Mouse (Mus musculus): ENCODE results near the gene Zbtb8a. TPM values are rescaled to one million over a fixed set of nuclear protein-coding genes. Genes with fewer than 3 reads are reported as not detected.

The Zbtb8a gene
- polyA plus RNA-seq, 1 experiment, result 0.08 TPM

DNA sequence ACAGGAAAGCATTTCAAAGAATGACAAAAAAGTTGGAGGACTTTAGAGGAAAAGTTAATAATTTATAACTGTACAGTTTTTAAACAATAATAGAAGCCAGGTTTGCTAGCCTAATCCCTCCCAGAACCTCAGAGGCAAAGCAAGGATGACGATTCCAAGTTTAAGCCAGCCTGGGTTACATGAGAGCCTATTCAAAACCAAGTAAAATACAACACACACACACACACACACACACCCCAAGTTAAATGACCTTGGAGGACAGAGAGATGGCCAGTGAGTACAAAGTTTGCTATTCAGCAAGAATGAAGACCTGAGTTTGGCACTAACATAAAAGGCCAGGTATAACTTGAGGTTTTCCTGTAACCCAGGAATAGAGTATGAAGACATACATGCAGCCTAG lies 51.7 kb downstream of the Zbtb8a start:
- no peak overlapping the region for H3K4me3 ChIP-seq (replicated peaks)
- TF ChIP-seq GATA1 (IDR thresholded peaks at IDR 0.05; ENCODE audit: low read length) (no peak), TAL1 (IDR thresholded peaks at IDR 0.05; ENCODE audit: low read length) (no peak)

DNA sequence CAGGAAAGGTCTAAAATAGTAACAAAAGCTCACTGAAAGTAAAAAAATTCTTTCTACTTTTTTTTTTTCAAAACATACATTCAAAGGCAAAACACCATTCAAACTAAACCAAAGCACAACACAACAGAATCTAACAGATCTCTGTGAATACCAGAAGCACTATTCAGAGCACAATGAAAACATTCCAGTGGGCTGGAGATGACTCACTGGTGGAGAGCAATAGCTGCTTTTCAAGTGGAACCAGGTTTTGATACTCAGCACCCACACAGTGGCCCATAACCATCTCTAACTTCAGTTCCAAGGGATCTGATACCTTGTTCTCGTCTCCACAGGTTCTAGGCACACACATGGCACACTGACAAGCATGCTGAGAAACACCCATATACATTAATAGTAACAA lies 53.2 kb downstream of the Zbtb8a start:
- Histone ChIP-seq H3K36me3 (ENCODE audit: control insufficient read depth) (peaks cover 100% of the 10 kb centered on the region), H3K9me3 (ENCODE audit: control insufficient read depth, low read length) (no peaks in the 10 kb centered on the region), H3K4me1 (ENCODE audit: control insufficient read depth) (peaks cover 12% of the 10 kb centered on the region), H3K27me3 (ENCODE audit: control insufficient read depth) (no peaks in the 10 kb centered on the region), H3K4me3 (replicated peaks) (no peak overlapping the region)
- TF ChIP-seq TAL1 (IDR thresholded peaks at IDR 0.05; ENCODE audit: low read length), result no peak
- no peak for TF ChIP-seq GATA1 (IDR thresholded peaks at IDR 0.05; ENCODE audit: low read length)

More for the DNA sequence above, 51.7 kb downstream of the Zbtb8a start:
- H3K9me3 ChIP-seq (ENCODE audit: control insufficient read depth, low read length), result no peaks in the 10 kb centered on the region
- H3K27me3 ChIP-seq (ENCODE audit: control insufficient read depth), result no peaks in the 10 kb centered on the region
- peaks cover 100% of the 10 kb centered on the region for H3K36me3 ChIP-seq (ENCODE audit: control insufficient read depth)
- peaks cover 19% of the 10 kb centered on the region for H3K4me1 ChIP-seq (ENCODE audit: control insufficient read depth)

DNA sequence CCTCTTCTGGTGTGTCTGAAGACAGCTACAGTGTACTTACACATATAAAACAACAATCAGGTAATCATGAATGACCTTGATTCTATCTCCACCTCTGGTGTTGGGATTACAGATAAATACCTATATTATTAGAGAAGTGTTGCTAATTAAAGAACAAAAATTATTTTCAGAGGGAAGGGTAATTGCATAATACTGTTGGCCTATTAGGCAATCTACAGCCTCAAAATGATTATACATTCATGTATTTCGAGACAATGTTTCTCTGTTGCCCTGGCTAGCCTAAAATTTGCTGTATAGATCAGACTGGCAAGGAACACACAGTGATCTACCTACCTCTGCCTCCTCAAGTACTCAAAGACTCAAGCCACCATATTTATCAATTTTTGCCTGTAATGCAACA lies 54.4 kb downstream of the Zbtb8a start:
- Histone ChIP-seq H3K4me1 (ENCODE audit: control insufficient read depth) (peaks cover 7% of the 10 kb centered on the region; the same call in 1 of the 2 replicates), H3K4me3 (replicated peaks) (no peak overlapping the region), H3K27me3 (ENCODE audit: control insufficient read depth) (no peaks in the 10 kb centered on the region), H3K9me3 (ENCODE audit: control insufficient read depth, low read length) (no peaks in the 10 kb centered on the region), H3K36me3 (ENCODE audit: control insufficient read depth) (peaks cover 99% of the 10 kb centered on the region)
- TF ChIP-seq TAL1 (IDR thresholded peaks at IDR 0.05; ENCODE audit: low read length) (no peak), GATA1 (IDR thresholded peaks at IDR 0.05; ENCODE audit: low read length) (no peak)

DNA sequence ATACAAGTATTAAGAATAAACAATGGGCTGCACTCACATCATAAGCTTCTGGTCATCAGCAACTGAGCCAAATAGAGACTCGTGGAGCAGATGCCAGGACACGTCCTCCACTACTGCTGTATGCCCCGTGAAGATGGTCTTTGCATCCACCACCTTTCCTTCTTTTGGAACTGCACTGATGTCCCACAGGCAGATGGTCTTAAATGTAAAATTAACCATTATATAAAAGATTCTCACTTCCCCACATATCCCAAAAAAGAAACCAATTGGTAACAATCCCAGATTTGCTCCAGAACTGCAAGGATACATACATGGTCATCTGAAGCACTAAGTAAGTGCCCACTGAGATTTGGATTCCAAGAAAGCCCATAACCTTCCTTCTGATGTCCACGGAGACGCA lies 55.9 kb downstream of the Zbtb8a start:
- H3K4me1 ChIP-seq (ENCODE audit: control insufficient read depth), result peaks cover 6% of the 10 kb centered on the region; the same call in 1 of the 2 replicates
- H3K4me3 ChIP-seq (replicated peaks), result no peak overlapping the region
- TF ChIP-seq GATA1 (IDR thresholded peaks at IDR 0.05; ENCODE audit: low read length) (no peak), TAL1 (IDR thresholded peaks at IDR 0.05; ENCODE audit: low read length) (no peak)
- H3K27me3 ChIP-seq (ENCODE audit: control insufficient read depth), result no peaks in the 10 kb centered on the region
- no peaks in the 10 kb centered on the region for H3K9me3 ChIP-seq (ENCODE audit: control insufficient read depth, low read length)
- peaks cover 99% of the 10 kb centered on the region for H3K36me3 ChIP-seq (ENCODE audit: control insufficient read depth)

DNA sequence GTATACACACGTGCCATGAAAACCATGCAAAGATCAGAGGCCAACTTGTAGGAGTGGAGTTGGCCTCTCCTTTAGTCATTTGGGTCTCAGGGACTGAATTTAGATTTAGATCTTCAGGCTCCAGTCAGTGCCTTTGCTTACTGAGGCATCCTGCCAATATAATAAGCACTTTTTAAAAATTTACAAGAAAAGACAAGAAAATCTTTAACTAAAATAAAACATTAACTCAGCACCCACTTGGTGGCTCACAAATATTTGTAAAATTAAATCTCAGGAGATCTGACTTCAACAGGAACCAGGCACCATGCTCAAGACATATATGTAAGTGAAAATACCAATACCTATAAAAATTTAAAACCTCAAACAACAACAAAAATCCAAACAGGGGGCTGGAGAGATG lies 57.0 kb downstream of the Zbtb8a start:
- H3K4me1 ChIP-seq (ENCODE audit: control insufficient read depth), result peaks cover 1% of the 10 kb centered on the region; the same call in 1 of the 2 replicates
- no peaks in the 10 kb centered on the region for H3K9me3 ChIP-seq (ENCODE audit: control insufficient read depth, low read length)
- peaks cover 99% of the 10 kb centered on the region for H3K36me3 ChIP-seq (ENCODE audit: control insufficient read depth)
- no peak overlapping the region for H3K4me3 ChIP-seq (replicated peaks)
- no peaks in the 10 kb centered on the region for H3K27me3 ChIP-seq (ENCODE audit: control insufficient read depth)
- no peak for TF ChIP-seq TAL1 (IDR thresholded peaks at IDR 0.05; ENCODE audit: low read length)
- TF ChIP-seq GATA1 (IDR thresholded peaks at IDR 0.05; ENCODE audit: low read length), result no peak

DNA sequence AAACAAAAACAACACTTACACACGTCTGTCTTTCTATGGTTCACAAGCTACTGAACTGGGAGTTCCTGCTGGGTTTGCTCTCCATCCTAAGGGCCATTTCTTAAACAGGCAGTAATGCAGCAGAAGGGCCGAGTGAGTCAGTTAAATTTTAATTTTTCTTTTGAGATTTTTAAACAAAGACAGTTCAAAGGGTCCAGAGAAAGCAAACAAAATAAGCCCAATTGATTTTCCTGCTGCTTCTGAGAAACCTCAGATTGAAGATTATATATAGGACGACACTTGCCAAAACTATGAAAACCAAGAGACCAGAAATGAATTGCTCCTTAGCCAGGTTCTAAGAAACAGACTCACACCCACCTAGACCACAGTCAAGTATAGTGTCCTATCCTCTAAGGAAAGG lies 64.0 kb downstream of the Zbtb8a start:
- Histone ChIP-seq H3K9me3 (ENCODE audit: control insufficient read depth, low read length) (no peaks in the 10 kb centered on the region), H3K27me3 (ENCODE audit: control insufficient read depth) (no peaks in the 10 kb centered on the region), H3K36me3 (ENCODE audit: control insufficient read depth) (peaks cover 99% of the 10 kb centered on the region), H3K4me1 (ENCODE audit: control insufficient read depth) (peaks cover 2% of the 10 kb centered on the region), H3K4me3 (replicated peaks) (no peak overlapping the region)
- no peak for TF ChIP-seq TAL1 (IDR thresholded peaks at IDR 0.05; ENCODE audit: low read length)

DNA sequence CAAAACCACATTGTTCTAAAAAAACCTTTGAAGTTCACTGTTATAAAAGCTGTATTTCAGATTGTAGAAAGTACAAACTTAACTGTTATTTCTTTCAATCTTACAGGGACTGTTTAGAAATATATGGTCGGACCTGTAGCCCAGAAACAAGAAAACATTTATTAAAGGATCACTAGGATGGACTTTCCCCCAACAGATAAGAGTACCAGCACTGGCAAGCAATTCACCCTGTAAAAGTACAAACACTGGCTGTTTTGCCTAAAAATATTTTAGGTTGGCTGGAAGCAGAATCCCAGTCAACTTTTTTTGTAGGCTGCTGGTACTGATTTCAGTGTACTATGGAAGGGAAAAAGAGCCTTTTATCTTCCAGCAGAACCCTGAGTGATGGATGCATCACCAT lies 70.0 kb downstream of the Zbtb8a start:
- no peaks in the 10 kb centered on the region for H3K9me3 ChIP-seq (ENCODE audit: control insufficient read depth, low read length)
- no peak overlapping the region for H3K4me3 ChIP-seq (replicated peaks)
- peaks cover 85% of the 10 kb centered on the region for H3K36me3 ChIP-seq (ENCODE audit: control insufficient read depth)
- H3K4me1 ChIP-seq (ENCODE audit: control insufficient read depth), result peaks cover 19% of the 10 kb centered on the region
- no peaks in the 10 kb centered on the region for H3K27me3 ChIP-seq (ENCODE audit: control insufficient read depth)
- TF ChIP-seq GATA1 (IDR thresholded peaks at IDR 0.05; ENCODE audit: low read length) (no peak), TAL1 (IDR thresholded peaks at IDR 0.05; ENCODE audit: low read length) (no peak)

DNA sequence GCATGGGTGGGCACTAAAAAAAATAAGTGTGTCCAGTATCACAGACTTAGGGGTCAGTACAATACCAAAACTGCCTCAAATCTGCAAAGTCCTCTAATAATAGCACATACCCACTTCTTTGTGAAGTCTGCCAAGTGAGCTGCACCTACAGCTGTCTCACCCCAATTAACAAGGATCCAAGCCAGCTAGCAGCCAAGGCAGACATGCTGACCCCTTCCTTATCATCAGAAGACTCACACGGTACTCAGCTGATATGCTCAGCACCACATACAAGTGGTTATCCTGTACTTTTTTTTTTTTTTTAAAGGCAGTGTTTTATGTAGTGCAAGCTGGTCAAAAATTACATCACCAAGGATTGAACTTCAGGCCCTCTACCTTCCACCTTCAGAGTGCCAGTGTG lies 73.6 kb downstream of the Zbtb8a start:
- H3K27me3 ChIP-seq (ENCODE audit: control insufficient read depth), result no peaks in the 10 kb centered on the region
- H3K4me3 ChIP-seq (replicated peaks), result no peak overlapping the region
- H3K4me1 ChIP-seq (ENCODE audit: control insufficient read depth), result peaks cover 17% of the 10 kb centered on the region
- TF ChIP-seq GATA1 (IDR thresholded peaks at IDR 0.05; ENCODE audit: low read length) (no peak), TAL1 (IDR thresholded peaks at IDR 0.05; ENCODE audit: low read length) (no peak)
- peaks cover 53% of the 10 kb centered on the region for H3K36me3 ChIP-seq (ENCODE audit: control insufficient read depth)
- no peaks in the 10 kb centered on the region for H3K9me3 ChIP-seq (ENCODE audit: control insufficient read depth, low read length)

DNA sequence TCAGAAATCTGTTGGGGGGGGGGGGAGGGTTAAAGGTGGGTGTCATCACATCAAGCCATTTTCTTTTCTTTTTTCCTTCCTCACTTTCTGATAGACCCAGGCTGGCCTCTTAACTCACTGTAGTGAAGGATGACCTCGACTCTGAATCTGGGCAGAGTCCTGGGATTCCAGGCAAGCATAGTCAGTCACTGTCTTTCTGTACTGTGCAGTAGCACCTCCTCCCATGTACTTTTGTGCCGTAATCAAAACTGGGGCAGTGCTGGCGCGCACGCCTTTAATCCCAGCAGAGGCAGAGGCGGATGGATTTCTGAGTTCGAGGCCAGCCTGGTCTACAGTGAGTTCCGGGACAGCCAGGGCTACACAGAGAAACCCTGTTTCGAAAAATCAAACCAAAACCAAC lies 74.1 kb downstream of the Zbtb8a start:
- Histone ChIP-seq H3K4me3 (replicated peaks) (no peak overlapping the region), H3K4me1 (ENCODE audit: control insufficient read depth) (peaks cover 17% of the 10 kb centered on the region), H3K9me3 (ENCODE audit: control insufficient read depth, low read length) (no peaks in the 10 kb centered on the region), H3K36me3 (ENCODE audit: control insufficient read depth) (peaks cover 48% of the 10 kb centered on the region), H3K27me3 (ENCODE audit: control insufficient read depth) (no peaks in the 10 kb centered on the region)
- TF ChIP-seq TAL1 (IDR thresholded peaks at IDR 0.05; ENCODE audit: low read length), result no peak
- TF ChIP-seq GATA1 (IDR thresholded peaks at IDR 0.05; ENCODE audit: low read length), result no peak

Other genes with a start within 250 kb of the Zbtb8a start
- 0.06 and 0.08 TPM in 2 replicates for gene Fndc5, start 241.1 kb downstream of the Zbtb8a start, polyA plus RNA-seq (2012)
- gene S100pbp, start 188.4 kb downstream of the Zbtb8a start, polyA plus RNA-seq (2012), result 0.07 and 0.19 TPM in 2 replicates
- gene Yars, start 188.4 kb downstream of the Zbtb8a start, polyA plus RNA-seq (2012), result 2.7 and 3.1 TPM in 2 replicates
- 0.09 and 0.12 TPM in 2 replicates for gene C77080, start 116.7 kb downstream of the Zbtb8a start, polyA plus RNA-seq (2012)
- gene Sync, start 90.5 kb downstream of the Zbtb8a start, polyA plus RNA-seq (2012), result not detected in 2 replicates
- gene Rbbp4, start 42.7 kb downstream of the Zbtb8a start, polyA plus RNA-seq (2012), result 5.4 and 8.0 TPM in 2 replicates
- 0.10 and 0.29 TPM in 2 replicates for gene Zbtb8os, start 42.4 kb downstream of the Zbtb8a start, polyA plus RNA-seq (2012)
- gene Zbtb8b, start 62.7 kb upstream of the Zbtb8a start, polyA plus RNA-seq (2012), result 0.02 TPM in 1 of 2 replicates, not detected in the other
- gene Bsdc1, start 83.5 kb upstream of the Zbtb8a start, polyA plus RNA-seq (2012), result 87.8 and 92.9 TPM in 2 replicates
- not detected in 2 replicates for gene Tssk3, start 112.9 kb upstream of the Zbtb8a start, polyA plus RNA-seq (2012)
- gene Fam229a, start 113.1 kb upstream of the Zbtb8a start, polyA plus RNA-seq (2012), result 1.5 and 1.9 TPM in 2 replicates
- 1.2 and 1.4 TPM in 2 replicates for gene Marcksl1, start 135.5 kb upstream of the Zbtb8a start, polyA plus RNA-seq (2012)
- 9.1 and 9.2 TPM in 2 replicates for gene Hdac1, start 164.6 kb upstream of the Zbtb8a start, polyA plus RNA-seq (2012)
- gene Lck, start 195.5 kb upstream of the Zbtb8a start, polyA plus RNA-seq (2012), result 3.0 and 3.1 TPM in 2 replicates
- gene Fam167b, start 200.4 kb upstream of the Zbtb8a start, polyA plus RNA-seq (2012), result 0.15 TPM in 1 of 2 replicates, not detected in the other
- gene Eif3i, start 222.5 kb upstream of the Zbtb8a start, polyA plus RNA-seq (2012), result 14.4 and 16.7 TPM in 2 replicates
- gene Tmem234, start 222.6 kb upstream of the Zbtb8a start, polyA plus RNA-seq (2012), result 53.2 and 58.6 TPM in 2 replicates
- not detected in 2 replicates for gene Dcdc2b, start 236.1 kb upstream of the Zbtb8a start, polyA plus RNA-seq (2012)
- 0.09 and 0.11 TPM in 2 replicates for gene Iqcc, start 241.0 kb upstream of the Zbtb8a start, polyA plus RNA-seq (2012)
- gene Ccdc28b, start 245.8 kb upstream of the Zbtb8a start, polyA plus RNA-seq (2012), result 0.73 and 2.6 TPM in 2 replicates

Data from erythroblast, embryonic 14.5 days (primary cell).